Mouse (Mus musculus): ENCODE results near the gene Phyhipl.

DNA sequence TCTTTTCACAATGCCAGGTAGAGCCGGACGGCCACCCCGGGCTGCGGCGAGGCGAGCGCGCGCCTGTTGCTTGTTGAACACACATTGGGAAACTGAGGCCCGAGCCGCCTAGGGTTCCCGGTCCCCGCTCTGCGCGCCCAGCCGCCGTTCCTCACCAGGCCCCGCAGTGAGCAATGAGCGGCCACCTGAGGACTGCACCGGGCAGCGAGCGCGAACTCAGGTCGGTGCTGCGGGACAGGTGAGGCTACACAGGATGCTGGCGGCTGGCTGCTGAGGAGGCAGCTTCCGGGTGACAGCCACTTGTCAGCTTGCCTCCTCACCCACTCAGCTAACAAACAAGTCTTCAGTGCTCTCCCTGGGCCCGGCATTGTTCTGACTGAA, 55.9 kb downstream of the Phyhipl start:
- TF ChIP-seq CTCF (IDR thresholded peaks at IDR 0.05; ENCODE audit: insufficient read depth, low read depth, low read length) (no peak), POLR2A (IDR thresholded peaks at IDR 0.05; ENCODE audit: insufficient read depth, low read depth, low read length) (no peak)
